Mouse (Mus musculus): Measurements from ENCODE around the gene Cdc27. TPM values are rescaled to one million over a fixed set of nuclear protein-coding genes. Genes with fewer than 3 reads are reported as not detected.

Gene Cdc27
- polyA plus RNA-seq, 1 experiment from 2014 or later = 33.1 TPM

DNA sequence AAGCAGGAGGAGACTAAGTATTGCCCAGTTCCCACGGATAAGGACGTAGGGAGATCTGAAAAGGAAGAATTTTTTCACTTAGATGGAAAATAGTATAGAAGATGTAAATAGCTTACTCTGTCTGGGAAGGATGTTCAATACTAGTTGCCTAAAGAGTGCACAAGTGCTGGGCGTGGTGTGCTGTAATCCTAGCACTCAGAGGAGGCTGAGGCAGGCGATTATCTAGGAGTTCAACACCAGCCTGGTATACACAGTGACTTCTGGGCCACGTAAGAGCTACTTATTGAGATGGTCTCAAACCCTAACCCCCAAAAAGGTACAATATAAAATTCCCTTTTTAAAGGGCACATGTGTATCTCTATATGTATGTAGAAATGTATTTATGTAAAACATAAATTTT lies 82.7 kb downstream of the Cdc27 start:
- Histone ChIP-seq H3K4me2 (0 out of 2 replicates have a peak overlapping the region, but pooled peaks have one; percentile 27), H3K27me3 (replicated peaks) (no peaks in the 10 kb centered on the region), H3K27ac (no peak overlapping the region), H3K4me1 (peaks cover 31% of the 10 kb centered on the region), H3K4me3 (no peak overlapping the region), H3K9ac (no peak overlapping the region), H3K36me3 (peaks cover 17% of the 10 kb centered on the region; the same call in 1 of the 2 replicates), H3K9me3 (replicated peaks) (no peaks in the 10 kb centered on the region)
- WGBS (ENCODE audit: insufficient replicate concordance) = 64% methylated on average over 5 of the region's 5 CpGs
- peak; percentile 57; the same call in 1 of the 2 replicates for ATAC-seq

DNA sequence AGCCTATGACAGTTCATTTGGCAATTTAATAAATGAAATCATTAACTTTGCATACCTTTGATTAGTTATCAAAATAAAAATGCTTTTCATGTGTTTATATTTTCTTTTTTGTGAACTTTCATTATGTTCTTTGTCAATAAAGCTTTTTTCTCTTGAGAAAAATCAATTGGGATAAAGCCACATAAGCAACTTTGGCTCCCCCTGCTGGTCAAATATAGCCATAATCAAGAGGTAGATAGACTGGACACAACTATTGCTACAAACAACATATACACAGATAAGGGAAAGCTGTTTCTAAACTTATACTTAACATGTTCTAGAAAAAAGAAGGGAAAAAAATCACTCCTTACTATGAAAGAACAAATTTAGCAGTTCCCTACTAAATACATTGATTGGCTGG lies 88.9 kb downstream of the Cdc27 start:
- Histone ChIP-seq H3K27me3 (replicated peaks) (no peaks in the 10 kb centered on the region), H3K9me3 (replicated peaks) (no peaks in the 10 kb centered on the region), H3K9ac (no peak overlapping the region), H3K36me3 (peaks cover 27% of the 10 kb centered on the region; the same call in 1 of the 2 replicates), H3K4me3 (no peak overlapping the region), H3K4me2 (no peak overlapping the region), H3K27ac (no peak overlapping the region), H3K4me1 (peaks cover 5% of the 10 kb centered on the region)
- no peak for ATAC-seq

DNA sequence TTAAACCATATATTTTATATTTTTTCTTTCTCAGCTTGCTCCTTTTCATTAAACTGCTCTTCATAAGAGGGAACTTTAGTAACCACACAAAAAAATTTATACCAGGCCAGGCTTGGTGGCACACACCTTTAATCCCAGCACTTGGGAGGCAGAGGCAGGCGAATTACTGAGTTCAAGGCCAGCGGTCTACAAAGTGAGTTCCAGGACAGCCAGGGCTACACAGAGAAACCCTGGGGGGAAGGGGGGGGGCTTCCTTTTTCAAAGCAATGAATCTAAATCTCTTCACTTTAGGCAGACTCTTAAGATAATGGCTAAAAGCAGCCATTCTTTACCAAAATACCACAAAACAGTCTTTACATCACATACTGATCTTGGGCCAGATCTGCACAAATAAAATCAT lies 90.7 kb downstream of the Cdc27 start:
- WGBS (ENCODE audit: insufficient replicate concordance) = 80% methylated on average over 2 of the region's 2 CpGs
- no peak overlapping the region for H3K4me3 ChIP-seq
- H3K4me2 ChIP-seq = no peak overlapping the region
- H3K27ac ChIP-seq = no peak overlapping the region
- ATAC-seq = no peak
- H3K4me1 ChIP-seq = peaks cover 4% of the 10 kb centered on the region
- no peaks in the 10 kb centered on the region for H3K27me3 ChIP-seq (replicated peaks)
- H3K36me3 ChIP-seq = peaks cover 26% of the 10 kb centered on the region; the same call in 1 of the 2 replicates
- H3K9me3 ChIP-seq (replicated peaks) = no peaks in the 10 kb centered on the region
- H3K9ac ChIP-seq = no peak overlapping the region

DNA sequence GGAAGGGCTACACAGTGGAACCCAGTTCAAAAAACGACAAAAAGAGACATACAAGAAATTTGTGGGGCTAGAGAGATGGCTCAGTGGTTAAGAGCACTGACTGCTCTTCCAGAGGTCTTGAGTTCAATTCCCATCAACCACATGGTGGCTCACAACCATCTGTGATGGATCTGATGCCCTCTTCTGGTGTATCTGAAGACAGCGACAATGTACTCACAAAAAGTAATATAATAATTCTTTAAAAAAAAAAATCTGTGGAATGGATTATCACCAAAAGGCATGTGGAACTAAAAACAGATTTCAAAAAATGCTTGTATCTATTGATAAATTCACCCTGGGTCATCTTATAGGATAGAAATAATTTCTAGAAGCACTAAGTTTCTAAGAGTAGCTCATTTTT lies 91.9 kb downstream of the Cdc27 start:
- ATAC-seq = no peak
- H3K27me3 ChIP-seq (replicated peaks) = no peaks in the 10 kb centered on the region
- H3K9ac ChIP-seq = no peak overlapping the region
- H3K9me3 ChIP-seq (replicated peaks) = no peaks in the 10 kb centered on the region
- 48% methylated on average over 2 of the region's 2 CpGs for WGBS (ENCODE audit: insufficient replicate concordance)
- H3K27ac ChIP-seq = no peak overlapping the region
- H3K4me2 ChIP-seq = no peak overlapping the region
- peaks cover 16% of the 10 kb centered on the region; the same call in 1 of the 2 replicates for H3K36me3 ChIP-seq
- H3K4me1 ChIP-seq = peaks cover 4% of the 10 kb centered on the region
- no peak overlapping the region for H3K4me3 ChIP-seq

Other genes starting within 250 kb of the Cdc27 start
- gene Kansl1, start 81.8 kb downstream of the Cdc27 start, polyA plus RNA-seq (2016; fragmentation: Nextera tagmentation; extraction: Ambion mirVana) = 9.4 and 10.2 TPM in 2 replicates
- 1.5 and 3.5 TPM in 2 replicates for gene Myl4, start within 50 bp of the Cdc27 start, polyA plus RNA-seq (2016; fragmentation: Nextera tagmentation; extraction: Ambion mirVana)
- gene Itgb3, start 57.4 kb upstream of the Cdc27 start, polyA plus RNA-seq (2016; fragmentation: Nextera tagmentation; extraction: Ambion mirVana) = 33.1 and 36.4 TPM in 2 replicates
- gene Gm11639, start 135.1 kb upstream of the Cdc27 start, polyA plus RNA-seq (2016; fragmentation: Nextera tagmentation; extraction: Ambion mirVana) = 0.05 and 0.07 TPM in 2 replicates

Measured in liver, embryonic 12.5 days (tissue).